Mouse (Mus musculus): ENCODE measurements around the gene Tpi1.

GRCm38 (mm10) chr6:124765951-124766350, 48.1 kb downstream of the Tpi1 start:
- TF ChIP-seq CTCF (IDR thresholded peaks at IDR 0.05; ENCODE audit: low read depth, low read length) (no peak), POLR2A (IDR thresholded peaks at IDR 0.05; ENCODE audit: borderline replicate concordance, low read depth, low read length) (no peak)

Data from bone marrow macrophage, adult 2 months (primary cell).